Mouse (Mus musculus): ENCODE measurements around the gene Plekhg6.

Gene Plekhg6

GRCm38 (mm10) chr6:125380372-125381360 lies at the start of gene Plekhg6:
Gene Plekhg6, minus strand, starts transcription at chr6:125380793.
- no peak for DNase-seq (ENCODE audit: low read depth in 1 of 2, low spot score in 2 of 2)

- DNase-seq (ENCODE audit: low read depth in 1 of 2, low spot score in 2 of 2): no peak
Observed at GRCm38 (mm10) chr6:125429741-125430140, 49.1 kb upstream of the Plekhg6 start.

- DNase-seq (ENCODE audit: low read depth in 1 of 2, low spot score in 2 of 2): peak; percentile 82 to 88
Observed at GRCm38 (mm10) chr6:125426383-125427360, 46.1 kb upstream of the Plekhg6 start.

GRCm38 (mm10) chr6:125425205-125426090 lies 44.9 kb upstream of the Plekhg6 start:
- DNase-seq (ENCODE audit: low read depth in 1 of 2, low spot score in 2 of 2): no peak

- DNase-seq (ENCODE audit: low read depth in 1 of 2, low spot score in 2 of 2): no peak
Observed at GRCm38 (mm10) chr6:125424156-125424555, 43.6 kb upstream of the Plekhg6 start.

GRCm38 (mm10) chr6:125423507-125423906 lies 42.9 kb upstream of the Plekhg6 start:
- no peak for DNase-seq (ENCODE audit: low read depth in 1 of 2, low spot score in 2 of 2)

- no peak for DNase-seq (ENCODE audit: low read depth in 1 of 2, low spot score in 2 of 2)
Observed at GRCm38 (mm10) chr6:125423099-125423498, 42.5 kb upstream of the Plekhg6 start.

- DNase-seq (ENCODE audit: low read depth in 1 of 2, low spot score in 2 of 2): no peak
Observed at GRCm38 (mm10) chr6:125422051-125422822, 41.6 kb upstream of the Plekhg6 start.

- no peak for DNase-seq (ENCODE audit: low read depth in 1 of 2, low spot score in 2 of 2)
Observed at GRCm38 (mm10) chr6:125420458-125421063, 40.0 kb upstream of the Plekhg6 start.

- DNase-seq (ENCODE audit: low read depth in 1 of 2, low spot score in 2 of 2): peak in 1 of 2 experiments; percentile 70
Observed at GRCm38 (mm10) chr6:125418744-125419143, 38.2 kb upstream of the Plekhg6 start.

- no peak for DNase-seq (ENCODE audit: low read depth in 1 of 2, low spot score in 2 of 2)
Observed at GRCm38 (mm10) chr6:125413326-125413725, 32.7 kb upstream of the Plekhg6 start.

GRCm38 (mm10) chr6:125411661-125412060 lies 31.1 kb upstream of the Plekhg6 start:
- no peak for DNase-seq (ENCODE audit: low read depth in 1 of 2, low spot score in 2 of 2)

GRCm38 (mm10) chr6:125410995-125411547 lies 30.5 kb upstream of the Plekhg6 start:
- DNase-seq (ENCODE audit: low read depth in 1 of 2, low spot score in 2 of 2): no peak

- no peak for DNase-seq (ENCODE audit: low read depth in 1 of 2, low spot score in 2 of 2)
Observed at GRCm38 (mm10) chr6:125410551-125410950, 30.0 kb upstream of the Plekhg6 start.

GRCm38 (mm10) chr6:125407657-125408056 lies 27.1 kb upstream of the Plekhg6 start:
- no peak for DNase-seq (ENCODE audit: low read depth in 1 of 2, low spot score in 2 of 2)

- no peak for DNase-seq (ENCODE audit: low read depth in 1 of 2, low spot score in 2 of 2)
Observed at GRCm38 (mm10) chr6:125407224-125407623, 26.6 kb upstream of the Plekhg6 start.

GRCm38 (mm10) chr6:125405461-125406382 lies 25.1 kb upstream of the Plekhg6 start:
- DNase-seq (ENCODE audit: low read depth in 1 of 2, low spot score in 2 of 2): no peak

GRCm38 (mm10) chr6:125389853-125390252 lies 9.3 kb upstream of the Plekhg6 start:
- DNase-seq (ENCODE audit: low read depth in 1 of 2, low spot score in 2 of 2): no peak
